Mouse (Mus musculus) bone marrow, adult 2 months (tissue): ENCODE results near the gene Bhlhe41. TPM values are rescaled to one million over a fixed set of nuclear protein-coding genes. Genes with fewer than 3 reads are reported as not detected.

Experiments used
- H3K27ac ChIP-seq: fragments of 200-500 bp; 2 replicates; pipeline ENCODE4 v1.5.1; 2012; ENCODE audit warnings: low read depth, mild to moderate bottlenecking, control low read depth, inconsistent platforms, low read length; ENCODE audit not compliant: control insufficient read depth, poor library complexity, insufficient read depth
- H3K4me1 ChIP-seq: fragments of 200-500 bp; 2 replicates; pipeline ENCODE4 v1.6.1; 2011; ENCODE audit warnings: low read length; ENCODE audit not compliant: control insufficient read depth, insufficient read depth
- H3K4me3 ChIP-seq: fragments of 200-500 bp; replicated peaks from 2 replicates; pipeline ENCODE3; 2011; ENCODE audit warnings: mild to moderate bottlenecking, low read depth, low read length, control low read depth; ENCODE audit not compliant: control insufficient read depth
- CTCF ChIP-seq: fragments of 200-500 bp; IDR thresholded peaks from 2 replicates; pipeline ENCODE4 v1.5.1; 2011; ENCODE audit warnings: low read length, control low read depth; ENCODE audit not compliant: control insufficient read depth, insufficient read depth
- POLR2A ChIP-seq: fragments of 200-500 bp; IDR thresholded peaks from 2 replicates; pipeline ENCODE4 v1.6.1; 2011; ENCODE audit warnings: low read depth, mild to moderate bottlenecking, control low read depth, low read length, borderline replicate concordance; ENCODE audit not compliant: control insufficient read depth
- WGBS: fragments of 180-500 bp; shearing (Covaris S2); methylation state at CpG from one replicate; pipeline ENCODE4 v1.1.7; 2018; 5-methylcytosine and 5-hydroxymethylcytosine counted together
- polyA plus RNA-seq: library from polyadenylated mRNA; stranded (reverse); fragments of >200 nt; gene quantifications from 2 replicates; pipeline ENCODE4 v1.2.4, GENCODE M21; 2011; ENCODE audit warnings: low replicate concordance; ENCODE audit not compliant: missing spikeins, insufficient read depth, insufficient read length

Bhlhe41 gene
- polyA plus RNA-seq, 1 experiment, result 4.9 TPM

DNA sequence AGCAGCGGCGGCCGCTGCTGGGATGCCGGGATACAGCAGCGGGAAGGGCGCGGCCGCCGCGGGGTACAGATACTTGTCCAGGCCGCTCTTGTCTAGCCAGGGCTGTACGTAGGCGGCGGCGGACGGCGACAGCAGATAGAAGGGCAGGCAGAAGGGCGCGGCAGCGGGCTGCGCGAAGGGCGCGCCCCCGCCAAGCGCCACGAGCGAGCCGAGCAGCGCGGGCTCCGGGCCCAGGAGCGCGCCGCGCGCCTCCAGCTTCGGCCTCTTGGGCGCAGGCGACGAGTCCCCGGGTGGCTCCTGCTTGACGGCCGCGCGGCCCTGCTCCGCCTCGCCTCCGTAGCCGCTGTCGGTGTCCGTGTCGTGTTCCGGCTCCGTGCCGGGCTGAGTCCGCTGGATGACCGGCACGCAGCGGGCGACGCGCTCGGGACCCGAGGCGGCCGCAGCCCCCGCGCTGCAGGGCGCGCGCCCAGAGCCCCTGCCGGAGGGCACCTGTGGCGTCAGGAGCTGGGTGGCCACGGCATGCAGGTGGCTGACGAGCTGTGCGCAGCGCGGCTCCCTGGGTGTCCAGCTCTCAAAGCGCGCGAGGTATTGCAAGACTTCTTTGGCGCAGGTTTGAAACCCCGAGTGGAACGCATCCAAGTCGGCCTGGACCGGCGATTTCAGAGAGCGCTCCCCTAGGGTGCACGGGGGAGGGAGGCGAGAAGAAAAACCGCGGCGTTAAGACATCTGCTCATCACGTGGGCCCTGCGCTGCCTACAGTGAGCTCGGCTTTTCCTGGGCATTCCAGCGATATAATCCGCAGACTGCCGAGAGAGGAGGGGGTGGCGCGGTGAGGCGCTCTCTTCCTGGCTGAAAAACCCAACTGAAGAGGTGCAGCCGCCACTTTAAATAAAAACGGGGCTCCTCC, 2.0 kb downstream of the Bhlhe41 start:
- Histone ChIP-seq H3K4me1 (no peaks in the 10 kb centered on the region), H3K4me3 (peak overlapping the region; percentile 37), H3K27ac (peak overlapping the region; percentile 31; the same call in 1 of the 2 replicates)
- under 1% methylated on average over 104 of the region's 105 CpGs for WGBS
- TF ChIP-seq POLR2A (no peak), CTCF (no peak)

- H3K4me1 ChIP-seq, result no peaks in the 10 kb centered on the region
- H3K27ac ChIP-seq, result peak overlapping the region; percentile 31; the same call in 1 of the 2 replicates
- peak overlapping the region; percentile 24 for H3K4me3 ChIP-seq
- TF ChIP-seq POLR2A (no peak), CTCF (no peak)
- WGBS, result 9% methylated on average over 35 of the region's 35 CpGs
Measured at GRCm38 (mm10) chr6:145862739-145863064, 2.7 kb downstream of the Bhlhe41 start.

DNA sequence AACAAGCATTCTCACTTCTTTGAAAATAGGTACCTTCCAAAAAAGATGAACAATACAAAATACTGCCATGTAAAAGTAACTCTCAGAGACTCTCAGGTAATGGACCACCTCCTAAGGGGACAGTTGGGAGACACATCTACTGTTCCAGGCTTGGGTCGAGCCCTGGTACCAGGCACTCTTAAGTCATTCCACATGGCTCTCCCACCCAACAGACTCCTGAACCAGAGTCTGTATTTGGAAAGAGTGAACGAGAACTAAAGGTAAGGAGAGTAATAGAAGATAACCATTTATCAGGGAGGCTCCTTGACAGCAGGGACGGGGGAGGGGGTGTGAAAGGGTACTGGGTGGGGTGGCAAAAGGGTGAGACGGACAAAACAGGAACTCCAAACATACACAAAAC, 3.0 kb downstream of the Bhlhe41 start:
- WGBS, result 38% methylated on average over 4 of the region's 4 CpGs
- TF ChIP-seq CTCF, result no peak
- TF ChIP-seq POLR2A, result no peak

DNA sequence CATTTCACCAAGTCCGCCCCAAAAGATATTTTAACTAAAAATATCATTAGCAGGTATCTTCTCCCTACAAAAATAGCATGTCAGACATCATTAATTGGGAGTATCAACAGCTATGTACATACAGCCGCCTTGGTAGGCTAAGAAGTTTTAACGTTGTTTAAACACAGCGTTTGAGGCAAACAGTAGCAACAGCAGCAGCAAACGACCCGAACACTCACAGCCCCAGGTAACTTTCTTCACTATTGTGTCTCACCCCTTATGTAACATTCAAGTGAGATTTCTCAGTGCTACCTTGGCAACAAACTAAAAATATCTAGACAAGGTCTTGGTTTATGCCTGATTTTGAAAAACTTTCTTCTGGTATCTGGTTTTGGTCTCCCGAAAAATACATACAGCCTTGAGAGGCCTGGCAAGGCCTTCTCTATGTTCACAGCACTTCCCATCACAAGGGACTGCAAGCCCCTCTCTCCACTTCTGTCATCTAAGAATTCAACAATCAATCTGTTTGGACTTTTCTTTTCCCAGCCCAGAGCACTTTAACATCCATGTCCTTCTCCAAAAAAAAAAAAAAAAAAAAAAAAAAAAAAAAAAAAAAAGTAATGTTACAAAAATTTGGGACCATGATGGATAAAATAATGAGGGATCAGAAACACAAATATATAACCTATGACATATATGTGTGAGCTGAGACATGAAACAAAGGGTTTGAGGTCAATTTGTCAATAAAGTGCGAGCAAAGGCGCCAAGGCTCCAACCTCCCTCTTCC, 3.7 kb downstream of the Bhlhe41 start:
- WGBS, result 84% methylated on average over 9 of the region's 9 CpGs
- no peak overlapping the region for H3K27ac ChIP-seq
- no peak for TF ChIP-seq CTCF
- TF ChIP-seq POLR2A, result no peak
- H3K4me3 ChIP-seq, result no peak overlapping the region
- peaks cover 1% of the 10 kb centered on the region for H3K4me1 ChIP-seq

More for the DNA sequence above, 3.0 kb downstream of the Bhlhe41 start:
- Histone ChIP-seq H3K4me1 (peaks cover 1% of the 10 kb centered on the region), H3K4me3 (no peak overlapping the region), H3K27ac (no peak overlapping the region)

- WGBS, result 14% methylated on average over 2 of the region's 2 CpGs
- Histone ChIP-seq H3K4me1 (peaks cover 1% of the 10 kb centered on the region), H3K4me3 (no peak overlapping the region), H3K27ac (no peak overlapping the region)
- TF ChIP-seq CTCF (peak; percentile 14; the same call in 1 of the 2 replicates), POLR2A (no peak)
Measured at GRCm38 (mm10) chr6:145860350-145860749, 5.0 kb downstream of the Bhlhe41 start.

DNA sequence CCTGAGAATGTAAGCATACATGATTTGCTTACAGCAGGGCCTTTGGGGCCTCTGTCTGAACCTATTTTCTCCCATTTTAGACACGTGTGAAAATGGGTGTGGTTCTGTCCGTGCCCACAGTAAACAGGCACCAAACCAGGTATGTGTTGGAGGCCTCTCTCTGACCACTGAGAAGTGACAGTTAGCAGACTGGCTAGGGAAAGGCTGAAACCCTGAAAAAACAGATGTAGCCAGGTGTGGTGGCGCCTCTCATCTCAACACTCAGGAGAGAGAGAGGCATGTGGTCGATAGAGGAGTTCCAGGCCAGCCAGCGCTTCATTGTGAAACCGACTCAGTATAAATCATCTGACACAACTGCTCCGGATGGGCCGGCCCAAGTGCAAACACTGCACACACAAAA, 6.9 kb downstream of the Bhlhe41 start:
- TF ChIP-seq POLR2A, result no peak
- TF ChIP-seq CTCF, result no peak
- peaks cover 1% of the 10 kb centered on the region for H3K4me1 ChIP-seq
- H3K4me3 ChIP-seq, result no peak overlapping the region
- no peak overlapping the region for H3K27ac ChIP-seq
- 63% methylated on average over 8 of the region's 8 CpGs for WGBS

DNA sequence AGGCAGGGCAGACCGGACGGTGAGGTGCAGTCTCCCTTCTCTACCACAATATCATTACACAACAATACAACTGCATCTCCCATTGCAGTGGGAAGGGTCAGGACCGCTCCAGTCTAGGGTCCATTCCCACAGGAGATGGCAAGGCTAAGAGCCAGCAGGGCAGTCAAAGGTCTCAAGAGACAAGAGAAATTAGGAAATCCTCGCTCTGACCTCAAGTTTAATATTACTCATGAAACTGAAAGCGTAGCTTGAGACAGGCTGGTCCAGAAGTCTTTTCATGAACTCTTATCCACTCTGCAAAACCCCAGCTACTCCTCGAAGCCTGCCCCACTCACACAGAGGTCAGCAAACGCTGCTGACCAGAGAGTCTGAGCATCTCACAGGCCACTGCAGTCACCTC, 7.9 kb downstream of the Bhlhe41 start:
- no peak overlapping the region for H3K27ac ChIP-seq
- H3K4me1 ChIP-seq, result peaks cover 1% of the 10 kb centered on the region
- 59% methylated on average over 7 of the region's 7 CpGs for WGBS
- H3K4me3 ChIP-seq, result no peak overlapping the region
- no peak for TF ChIP-seq POLR2A
- TF ChIP-seq CTCF, result no peak
